Mouse (Mus musculus) sigmoid colon, adult 10 weeks (tissue): ENCODE results near the gene Amz1. TPM values are rescaled to one million over a fixed set of nuclear protein-coding genes. Genes with fewer than 3 reads are reported as not detected.

Source experiments
- polyA plus RNA-seq: library from polyadenylated mRNA; stranded (reverse); fragments of 350-450 nt; fragmentation: Illumina TruSeq; extraction: RNeasy Lipid Tissue Mini Kit (QIAGEN cat#74804); gene quantifications from one replicate; pipeline ENCODE4 v1.2.3, GENCODE M21; 2014; ENCODE audit warnings: low read depth, low replicate concordance

Gene Amz1
- polyA plus RNA-seq, result 0.13 TPM

GRCm38 (mm10) chr5:140723822-140724221 lies at the start of gene Amz1:
TSS of gene Amz1 (plus strand) at chr5:140724127.

DNA sequence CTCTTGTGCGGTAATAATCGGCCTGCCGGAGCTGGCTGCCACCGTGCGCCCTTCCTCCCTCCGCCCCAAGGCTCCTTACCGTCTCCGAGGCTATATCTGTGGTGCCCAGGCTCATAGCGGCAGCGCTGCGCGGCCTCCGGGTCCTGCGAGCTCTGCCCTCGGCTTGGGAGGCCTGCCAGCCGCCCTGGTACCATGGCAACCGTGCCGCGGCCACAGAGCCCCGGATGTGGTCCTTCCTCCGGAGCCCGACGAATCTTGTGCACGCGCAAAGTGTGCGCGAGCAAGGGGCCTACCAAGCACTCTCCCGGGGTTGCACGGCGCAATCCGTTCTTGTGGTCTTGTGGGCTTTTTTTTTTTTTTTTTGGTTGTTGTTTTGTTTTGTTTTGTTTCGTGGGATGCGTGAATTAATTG lies 21.8 kb upstream of the Amz1 start, which contains the start of gene Iqce:
Gene Iqce (minus strand): TSS at position 276 of the 411 bp plus-strand sequence.

DNA sequence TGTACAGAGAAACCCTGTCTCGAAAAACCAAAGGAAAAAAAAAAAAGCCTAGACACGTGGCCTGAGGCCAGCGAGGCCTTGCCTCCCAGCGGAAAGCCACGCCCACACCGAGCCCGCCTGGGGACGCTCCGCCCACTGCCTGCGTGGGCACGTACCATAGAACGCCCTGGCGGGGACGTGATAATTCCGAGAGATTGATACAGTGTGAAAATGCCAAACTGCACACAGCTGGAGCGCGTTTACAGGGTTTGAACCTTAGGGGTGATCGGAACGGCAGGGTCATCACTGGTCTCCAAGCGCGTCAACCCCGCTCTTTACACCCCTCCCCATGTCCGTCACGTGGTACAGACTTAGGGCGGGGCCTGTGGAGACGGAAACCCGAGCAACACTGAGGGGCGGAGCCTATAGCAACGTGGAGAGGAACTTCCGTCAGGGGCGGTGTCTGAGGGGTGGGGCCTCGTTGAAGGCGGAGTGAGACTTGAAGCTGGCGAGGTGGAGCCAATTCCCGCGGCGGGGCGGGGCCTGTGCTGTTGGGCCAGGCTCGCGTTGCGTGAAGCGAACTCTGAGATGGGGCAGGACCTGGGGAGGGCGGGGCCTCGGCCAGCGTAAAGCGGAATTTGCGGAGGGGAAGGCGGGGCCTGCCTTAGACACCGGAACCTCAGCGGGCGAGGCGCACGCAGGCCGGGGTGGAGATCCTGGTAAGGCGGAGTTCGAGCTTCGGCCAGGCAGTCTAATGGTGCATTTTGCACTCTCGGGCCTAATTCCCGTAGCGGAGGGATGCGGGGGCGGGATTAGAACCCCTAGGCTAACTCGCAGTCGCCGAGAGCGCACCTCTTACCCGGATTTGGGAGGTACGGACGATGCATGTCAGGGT lies 19.3 kb upstream of the Amz1 start, which contains the start of gene Brat1:
Gene Brat1 (plus strand): TSS at position 634 of the 874 bp plus-strand sequence.

Other genes with a start within 250 kb of the Amz1 start
- gene Chst12, start 218.6 kb upstream of the Amz1 start, polyA plus RNA-seq, result 0.66 TPM
- gene Grifin, start 159.1 kb upstream of the Amz1 start, polyA plus RNA-seq, result not detected
- 0.98 TPM for gene Lfng, start 116.8 kb upstream of the Amz1 start, polyA plus RNA-seq
- 2.7 TPM for gene Ttyh3, start 75.1 kb upstream of the Amz1 start, polyA plus RNA-seq
- gene Iqce, start 21.7 kb upstream of the Amz1 start, polyA plus RNA-seq, result 5.3 TPM
- 3.1 TPM for gene Brat1, start 19.1 kb upstream of the Amz1 start, polyA plus RNA-seq
- 2.3 TPM for gene Gna12, start 106.3 kb downstream of the Amz1 start, polyA plus RNA-seq